Mouse (Mus musculus) lung, postnatal 0 days (tissue): ENCODE data around the gene Ddx31.

Experiments
- CTCF ChIP-seq: IDR thresholded peaks from 2 replicates; pipeline ENCODE4 v1.5.1; 2016; ENCODE audit warnings: antibody characterized with exemption, mild to moderate bottlenecking
- EP300 ChIP-seq: IDR thresholded peaks from 2 replicates; pipeline ENCODE4 v1.6.1; 2016; ENCODE audit warnings: antibody characterized with exemption, mild to moderate bottlenecking, control low read depth

- TF ChIP-seq CTCF (no peak), EP300 (no peak)
Measured at GRCm38 (mm10) chr2:28954595-28954994, 114.4 kb downstream of the Ddx31 start.
